Mouse (Mus musculus): ENCODE measurements around the gene Tspo.

DNA sequence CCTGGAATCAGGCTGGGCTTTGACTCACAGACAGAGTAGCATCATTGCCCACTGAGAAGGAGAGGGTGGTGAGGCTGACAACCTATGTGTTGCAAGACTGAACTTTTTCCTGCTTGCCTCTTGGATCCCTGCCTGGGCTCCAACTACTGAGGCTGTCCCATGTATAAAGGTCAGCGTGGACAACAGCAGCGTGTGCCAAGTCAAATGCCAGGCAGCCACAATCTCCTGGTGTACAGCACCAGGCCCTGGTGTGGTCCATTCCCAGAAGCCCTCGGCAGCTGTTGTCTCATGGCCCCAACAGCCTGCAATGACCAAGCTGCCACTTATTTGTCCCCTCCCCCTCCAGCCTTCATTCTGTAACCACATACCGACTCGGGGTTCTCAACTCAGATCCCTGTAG lies 8.2 kb downstream of the Tspo start:
- TF ChIP-seq POLR2A (IDR thresholded peaks at IDR 0.05; ENCODE audit: low read depth, low read length) (no peak), CTCF (IDR thresholded peaks at IDR 0.05; ENCODE audit: extremely low read depth, insufficient read depth, insufficient read length, insufficient replicate concordance) (no peak)
